Mouse (Mus musculus): Measurements from ENCODE around the gene Stard9. TPM values are rescaled to one million over a fixed set of nuclear protein-coding genes. Genes with fewer than 3 reads are reported as not detected.

Stard9 gene
- total RNA-seq (2021): 1 to 10 TPM; 8.1 to 9.9 TPM
- long read RNA-seq, experiment 1, partial matches to known transcripts: 1 of 5 reads
- long read RNA-seq, experiment 1, other reads (novel, unspliced or antisense): 4 of 5 reads
- long read RNA-seq, experiment 2, partial matches to known transcripts: 1 of 6 reads
- long read RNA-seq, experiment 2, other reads (novel, unspliced or antisense): 5 of 6 reads

DNA sequence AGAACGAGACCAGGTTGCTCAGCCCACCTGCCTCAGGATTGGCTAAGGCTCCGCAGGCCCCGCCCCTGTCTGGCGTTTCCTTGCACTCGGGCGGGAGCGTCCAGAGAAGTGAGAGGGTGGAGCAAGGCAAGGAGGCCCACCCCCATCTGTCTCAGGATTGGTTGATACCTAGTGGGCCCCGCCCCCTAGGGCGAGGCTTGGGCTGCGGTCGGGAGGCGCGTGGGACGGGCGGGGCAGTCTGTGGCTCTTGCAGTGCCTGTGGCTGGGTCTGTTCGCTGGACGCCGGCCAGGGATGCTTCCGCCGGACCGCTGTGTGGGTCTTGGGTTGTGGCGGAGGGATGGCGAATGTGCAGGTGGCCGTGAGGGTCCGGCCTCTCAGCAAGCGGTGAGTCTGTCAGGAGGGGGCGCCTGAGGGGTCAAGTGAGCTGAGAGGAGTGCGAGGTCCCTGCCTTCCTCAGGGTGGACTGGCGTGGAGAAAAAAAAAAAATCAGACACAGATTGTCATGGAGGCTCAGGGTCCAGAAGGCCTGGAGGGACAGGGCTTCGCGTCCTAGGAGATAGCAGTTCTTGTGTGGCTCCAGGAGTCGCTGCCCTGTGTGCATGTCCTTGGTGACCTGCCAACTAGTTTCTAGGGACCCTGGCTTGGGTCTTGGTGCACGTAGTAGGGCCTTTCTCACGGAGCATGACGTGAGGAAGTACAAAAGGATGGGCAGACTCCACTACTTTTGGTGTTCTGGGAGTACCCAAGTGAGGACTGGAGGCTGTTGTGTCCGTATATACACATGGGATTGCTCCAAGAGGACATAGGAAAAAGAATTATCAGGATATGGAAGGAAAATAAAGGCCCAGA lies at the start of gene Stard9:
Gene Stard9, plus strand, starts transcription at position 236 of the 850 bp plus-strand sequence.
- peak; percentile 95 to 98 for DNase-seq (ENCODE audit: low spot score in 2 of 2)
- Histone ChIP-seq H3K27ac (peak within 1 kb of the TSS; percentile 81), H3K4me3 (peak within 1 kb of the TSS; percentile 66)
- TF ChIP-seq CTCF (conservative IDR thresholded peaks at IDR 0.05): no peak; the same call in none of the 2 replicates

DNA sequence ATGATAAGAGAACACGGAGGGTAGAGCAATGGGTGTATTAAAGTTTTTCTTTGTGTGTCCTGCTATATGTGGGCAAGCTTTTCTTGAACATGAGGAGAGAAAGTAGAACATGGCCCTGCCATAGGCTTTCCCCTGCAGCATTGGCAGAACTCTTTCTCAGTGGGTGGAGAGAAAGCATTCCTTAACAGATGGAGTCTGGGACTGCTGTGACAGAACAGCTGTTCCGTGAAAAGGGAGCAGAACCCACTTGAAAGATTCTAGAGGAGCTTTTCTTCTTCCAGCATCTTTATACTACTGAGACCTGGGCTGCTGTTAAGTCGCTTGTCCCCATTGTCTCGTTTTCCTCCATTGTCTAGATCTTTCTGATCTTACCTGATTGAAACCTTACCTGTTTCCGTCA lies 39.2 kb upstream of the Stard9 start:
- peak; percentile 32 to 72 for DNase-seq (ENCODE audit: low spot score in 2 of 2)
- no peak for TF ChIP-seq CTCF (conservative IDR thresholded peaks at IDR 0.05)
- Histone ChIP-seq H3K27ac (peak overlapping the region; percentile 74), H3K4me3 (no peak overlapping the region)

DNA sequence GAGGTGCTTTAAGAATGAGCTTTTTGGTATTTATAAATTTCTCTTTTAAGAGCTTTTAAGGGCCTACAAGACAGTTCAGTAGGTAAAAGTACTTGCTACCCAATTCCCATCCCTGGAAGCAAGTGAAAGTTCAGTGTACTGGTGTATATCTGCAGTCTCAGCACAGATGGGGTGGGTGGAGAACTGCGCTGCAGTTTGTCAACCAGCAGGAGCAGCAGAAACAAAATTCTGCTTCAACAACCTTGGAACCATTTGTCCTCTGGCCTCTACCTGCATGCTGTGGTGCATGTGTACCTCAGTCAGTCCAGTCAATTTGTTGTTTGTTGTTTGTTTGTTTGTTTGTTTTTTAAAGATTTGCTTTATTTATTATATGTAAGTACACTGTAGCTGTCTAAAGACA lies 36.7 kb upstream of the Stard9 start:
- TF ChIP-seq CTCF (conservative IDR thresholded peaks at IDR 0.05): peak; percentile 66
- H3K27ac ChIP-seq: peak overlapping the region; percentile 24
- H3K4me3 ChIP-seq: no peak overlapping the region
- DNase-seq (ENCODE audit: low spot score in 2 of 2): no peak

DNA sequence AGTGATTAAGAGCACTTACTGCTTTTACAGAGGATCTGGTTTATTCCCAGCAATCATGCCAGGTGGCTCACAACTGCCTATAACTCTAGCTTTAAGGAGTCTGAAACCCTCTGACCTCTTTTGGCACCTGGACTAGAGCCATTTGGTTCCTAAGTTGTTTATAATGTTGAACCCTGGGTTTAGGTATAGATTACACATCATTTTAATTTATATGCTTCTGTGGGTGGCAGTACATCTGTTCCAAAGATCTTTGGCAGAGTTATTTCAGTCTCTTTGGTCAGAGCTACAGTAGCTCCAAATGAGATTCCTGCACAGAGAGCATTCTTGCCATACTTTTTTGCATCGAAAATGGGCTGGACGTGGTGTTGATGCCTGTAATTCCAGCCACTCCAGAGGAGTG lies 31.2 kb upstream of the Stard9 start:
- Histone ChIP-seq H3K4me3 (no peak overlapping the region), H3K27ac (peak overlapping the region; percentile 25; the same call in 1 of the 2 replicates)
- no peak for TF ChIP-seq CTCF (conservative IDR thresholded peaks at IDR 0.05)
- no peak for DNase-seq (ENCODE audit: low spot score in 2 of 2)

DNA sequence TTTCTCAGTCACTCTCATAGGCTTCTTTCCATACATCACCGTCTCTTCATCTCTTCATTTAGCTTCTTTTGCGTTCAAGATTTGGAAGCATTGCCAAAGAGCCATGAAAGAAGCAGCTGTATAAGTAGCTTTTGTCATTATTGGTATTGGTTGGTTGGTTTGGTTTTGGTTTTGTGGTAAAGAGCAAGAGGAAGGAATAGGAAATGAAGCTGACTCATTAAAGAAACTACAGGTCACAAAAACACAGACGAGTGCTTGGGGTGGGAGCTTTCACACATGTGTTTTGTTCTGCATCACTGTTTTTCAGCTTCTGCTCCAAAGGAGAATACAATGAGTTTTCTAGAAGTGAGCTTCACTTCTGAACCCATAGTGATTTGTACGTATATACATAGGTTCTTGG lies 29.4 kb upstream of the Stard9 start:
- no peak for DNase-seq (ENCODE audit: low spot score in 2 of 2)
- H3K4me3 ChIP-seq: no peak overlapping the region
- H3K27ac ChIP-seq: no peak overlapping the region
- no peak for TF ChIP-seq CTCF (conservative IDR thresholded peaks at IDR 0.05)

DNA sequence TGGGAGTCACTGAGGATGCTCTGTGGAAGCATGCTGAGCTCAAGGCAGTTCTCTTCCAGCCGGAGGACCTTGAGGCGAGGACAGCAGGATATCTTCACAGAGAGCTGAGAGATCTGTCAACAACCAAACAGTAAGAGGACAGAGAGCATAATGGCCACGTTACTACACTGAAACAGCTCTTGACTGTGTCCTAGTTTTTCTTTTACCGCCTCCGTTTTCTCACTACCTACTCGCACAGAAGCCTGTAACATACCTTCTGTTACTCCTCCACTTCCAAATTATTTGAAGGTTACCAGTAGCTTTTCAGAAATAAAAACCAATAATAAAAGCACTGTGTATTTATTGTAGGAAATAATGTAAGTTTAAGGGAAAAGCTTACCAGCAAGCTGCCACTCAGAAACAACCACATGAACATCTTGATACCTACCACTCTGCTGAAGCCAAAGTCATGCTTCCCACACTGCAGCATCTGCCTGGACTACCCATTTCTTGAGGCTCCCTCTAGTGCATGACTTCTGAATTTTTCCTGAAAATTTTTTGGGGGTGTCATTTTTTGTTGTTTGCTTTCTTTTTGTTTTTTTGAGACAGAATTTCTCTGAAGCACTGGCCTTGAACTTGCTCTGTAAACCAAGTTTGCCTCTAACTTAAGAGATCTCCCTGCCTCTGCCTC lies 22.8 kb upstream of the Stard9 start:
- peak; percentile 82 for TF ChIP-seq CTCF (conservative IDR thresholded peaks at IDR 0.05)
- peak in 1 of 2 experiments; percentile 30 for DNase-seq (ENCODE audit: low spot score in 2 of 2)
- H3K27ac ChIP-seq: peak overlapping the region; percentile 80
- peak overlapping the region; percentile 25; the same call in 1 of the 2 replicates for H3K4me3 ChIP-seq

DNA sequence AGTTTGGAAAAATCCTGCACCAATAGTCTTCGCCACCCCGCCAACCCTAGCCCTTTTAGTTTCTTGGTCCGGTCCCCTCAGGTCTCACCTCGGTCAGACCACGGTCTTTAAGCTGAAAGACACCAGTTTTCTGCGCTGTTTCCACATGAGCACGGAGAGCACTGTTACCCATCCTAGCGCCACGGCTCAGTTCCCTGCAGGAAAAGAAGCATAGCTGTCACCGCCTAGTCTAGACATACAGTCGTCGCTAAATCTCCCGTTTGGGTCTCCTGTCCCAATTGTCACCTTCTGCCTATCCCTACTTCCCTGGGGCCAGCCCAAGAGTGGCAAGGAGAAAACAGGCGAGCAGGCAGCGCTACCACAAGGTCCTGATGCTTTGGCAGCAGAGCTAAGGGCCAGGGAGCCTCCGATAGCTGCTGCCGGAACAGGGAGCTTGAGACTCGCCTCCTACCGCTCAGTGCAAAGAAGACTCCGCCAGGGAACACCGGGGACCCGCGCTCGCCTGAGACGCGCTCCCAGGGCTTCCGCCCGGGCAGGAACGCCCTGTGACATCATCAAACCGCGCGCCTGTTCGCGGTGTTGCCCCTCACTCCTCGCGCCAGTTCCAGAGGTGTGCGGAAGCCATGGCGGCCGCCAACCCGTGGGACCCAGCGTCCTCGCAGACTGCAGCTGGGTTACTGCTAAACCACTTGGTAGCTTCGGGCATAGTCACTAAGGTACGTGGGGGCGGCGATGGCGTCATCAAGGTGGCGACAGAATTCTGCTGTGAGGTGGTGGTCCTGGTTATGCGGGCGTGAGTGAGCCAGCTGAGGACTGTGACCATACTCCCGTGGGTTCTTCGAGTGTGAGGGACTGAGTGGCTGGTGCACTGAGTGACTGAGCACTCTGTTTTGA lies 19.8 kb upstream of the Stard9 start, which contains the start of the genes Haus2 and Lrrc57:
Gene Haus2, plus strand, starts transcription at position 554 of the 894 bp plus-strand sequence.
Gene Lrrc57, minus strand, starts transcription at position 691 of the 894 bp plus-strand sequence.
- peak; percentile 55 for TF ChIP-seq CTCF (conservative IDR thresholded peaks at IDR 0.05)
- Histone ChIP-seq H3K4me3 (peak within 1 kb of the TSS; percentile 99), H3K27ac (peak within 1 kb of the TSS; percentile 93)
- DNase-seq (ENCODE audit: low spot score in 2 of 2): peak; percentile 89 to 93

DNA sequence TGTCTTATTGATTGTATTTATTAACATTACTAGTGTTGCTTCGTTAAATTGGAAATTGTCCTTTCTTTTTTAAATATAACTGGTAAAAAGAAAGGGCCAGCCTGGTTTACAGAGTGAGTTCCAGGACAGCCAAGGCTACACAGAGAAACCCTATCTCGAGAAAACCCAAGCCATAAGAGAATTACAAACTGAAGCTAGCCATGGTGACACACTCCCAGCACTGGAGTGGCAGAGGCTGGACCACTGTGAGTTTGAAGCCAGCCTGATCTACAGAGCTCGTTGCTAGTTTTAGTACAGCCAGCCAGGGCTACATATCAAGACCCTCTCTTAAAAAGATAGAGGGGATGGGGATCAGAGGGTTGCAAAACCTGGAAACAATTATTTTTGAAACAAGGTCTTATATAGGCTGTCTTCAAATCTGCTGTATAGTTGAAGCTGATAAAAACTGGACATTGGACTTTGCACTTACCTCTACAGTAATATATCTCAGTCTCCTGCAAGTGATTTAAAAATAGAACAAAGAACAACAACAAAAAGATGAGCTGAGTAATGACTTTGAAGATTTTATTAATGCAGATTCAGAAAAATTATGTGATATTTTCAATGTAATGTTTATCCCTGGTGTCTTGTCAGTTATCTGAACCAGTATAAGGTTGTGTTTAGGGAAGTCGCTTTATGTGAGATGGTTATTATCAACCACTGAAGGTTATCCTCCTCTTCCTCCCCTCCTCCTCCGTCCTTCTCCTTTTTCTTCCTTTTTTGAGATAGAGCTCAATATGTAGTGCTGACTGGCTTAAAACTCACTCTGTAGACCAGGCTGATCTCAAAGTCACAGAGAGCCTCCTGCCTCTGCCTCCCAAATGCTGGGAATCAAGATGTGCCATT lies 12.4 kb upstream of the Stard9 start:
- no peak overlapping the region for H3K4me3 ChIP-seq

DNA sequence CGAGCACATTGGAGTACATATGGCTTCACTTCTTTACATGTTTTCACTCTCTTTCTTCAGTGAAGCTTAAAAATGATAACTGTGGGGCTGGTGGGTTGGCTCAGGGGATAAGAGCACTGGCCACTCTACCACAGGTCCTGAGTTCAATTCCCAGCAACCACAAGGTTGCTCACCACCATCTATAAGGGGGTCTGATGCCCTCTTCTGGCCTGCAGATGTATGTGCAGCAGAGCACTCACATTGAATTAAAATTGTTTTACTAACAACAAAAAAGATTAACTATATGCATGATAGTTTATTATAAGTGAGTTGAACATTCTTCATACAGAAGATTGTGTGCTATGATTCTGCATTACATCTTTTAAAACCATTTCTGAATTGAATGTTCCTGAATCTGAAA lies 9.4 kb upstream of the Stard9 start:
- TF ChIP-seq CTCF (conservative IDR thresholded peaks at IDR 0.05): peak; percentile 61
- no peak for DNase-seq (ENCODE audit: low spot score in 2 of 2)
- no peak overlapping the region for H3K27ac ChIP-seq

More for the DNA sequence above, 12.4 kb upstream of the Stard9 start:
- TF ChIP-seq CTCF (conservative IDR thresholded peaks at IDR 0.05): no peak
- no peak overlapping the region for H3K27ac ChIP-seq
- no peak for DNase-seq (ENCODE audit: low spot score in 2 of 2)

DNA sequence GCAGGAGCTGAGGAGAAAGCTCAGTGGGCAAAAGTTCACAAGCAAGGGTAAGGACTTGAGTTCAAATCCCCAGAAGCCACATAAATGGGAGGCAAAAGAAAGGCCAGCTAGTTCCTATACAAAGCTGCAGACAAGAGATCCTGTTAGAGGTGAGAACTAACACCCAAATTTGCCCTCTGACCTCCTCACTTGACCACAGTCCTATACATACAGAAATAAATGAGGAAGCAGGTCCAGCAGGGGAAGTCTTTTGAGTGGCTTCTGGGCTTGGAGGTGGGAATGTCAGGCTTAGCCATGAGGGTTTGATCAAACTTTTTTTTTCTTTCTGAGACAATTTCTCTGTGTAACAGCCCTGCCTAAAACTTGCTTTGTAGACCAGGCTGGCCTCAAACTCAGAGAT lies 6.0 kb upstream of the Stard9 start:
- Histone ChIP-seq H3K27ac (no peak overlapping the region), H3K4me3 (no peak overlapping the region)
- no peak for TF ChIP-seq CTCF (conservative IDR thresholded peaks at IDR 0.05)
- DNase-seq (ENCODE audit: low spot score in 2 of 2): no peak

More for the DNA sequence above, 9.4 kb upstream of the Stard9 start:
- no peak overlapping the region for H3K4me3 ChIP-seq
